Mouse (Mus musculus) ES-E14 (cell line): ENCODE measurements around the gene Dnase2b. TPM values are rescaled to one million over a fixed set of nuclear protein-coding genes. Genes with fewer than 3 reads are reported as not detected.

Source experiments
- DNase-seq: peaks from one replicate; pipeline ENCODE4 v3.0.0-alpha.2; 2013; ENCODE audit warnings: low read depth, low spot score
- H3K27ac ChIP-seq: 2 replicates; pipeline ENCODE4 v1.5.1; 2012; ENCODE audit warnings: low read depth, mild to moderate bottlenecking, low read length, moderate library complexity, mixed read lengths; ENCODE audit not compliant: poor library complexity, insufficient read depth, severe bottlenecking
- H3K36me3 ChIP-seq: 2 replicates; pipeline ENCODE4 v1.6.1; 2012; ENCODE audit warnings: mild to moderate bottlenecking, low read length, moderate library complexity, mixed read lengths; ENCODE audit not compliant: control insufficient read depth, poor library complexity, insufficient read depth, severe bottlenecking
- H3K4me1 ChIP-seq, 2 experiments: fragments of 150-350 bp in 1 of 2; sonication (generic) in 1 of 2; 2 replicates each; pipeline ENCODE4 v1.6.1; 2012; ENCODE audit warnings: low read length in 2 of 2, mild to moderate bottlenecking in 1 of 2, mixed read lengths in 1 of 2; ENCODE audit not compliant: control insufficient read depth in 2 of 2, insufficient read depth in 2 of 2, poor library complexity in 1 of 2
- H3K4me3 ChIP-seq, 2 experiments: fragments of 150-350 bp in 1 of 2; sonication (generic) in 1 of 2; 2 replicates each; pipeline ENCODE4 v1.5.1; 2012; ENCODE audit warnings: low read length in 2 of 2, low read depth in 1 of 2, mild to moderate bottlenecking in 1 of 2, mixed read lengths in 1 of 2; ENCODE audit not compliant: insufficient read depth in 1 of 2, poor library complexity in 1 of 2, severe bottlenecking in 1 of 2
- H3K9ac ChIP-seq: 2 replicates; pipeline ENCODE4 v1.6.1; 2012; ENCODE audit warnings: low read depth, mild to moderate bottlenecking, low read length, mixed read lengths; ENCODE audit not compliant: poor library complexity, insufficient read depth, severe bottlenecking
- H3K9me3 ChIP-seq: fragments of 150-350 bp; sonication (generic); 2 replicates; pipeline ENCODE4 v1.6.1; 2012; ENCODE audit warnings: low read depth, mild to moderate bottlenecking, low read length; ENCODE audit not compliant: control insufficient read depth, insufficient read depth
- CHD2 ChIP-seq: IDR thresholded peaks from 2 replicates; pipeline ENCODE4 v1.6.1; 2014; ENCODE audit warnings: mild to moderate bottlenecking, low read depth, low read length, inconsistent platforms
- HCFC1 ChIP-seq: IDR thresholded peaks from 2 replicates; pipeline ENCODE4 v1.6.1; 2012; ENCODE audit warnings: low read length, inconsistent platforms, borderline replicate concordance; ENCODE audit not compliant: insufficient read depth
- MAFK ChIP-seq: IDR thresholded peaks from 2 replicates; pipeline ENCODE4 v1.6.1; 2014; ENCODE audit warnings: mild to moderate bottlenecking, low read depth, low read length, inconsistent platforms; ENCODE audit not compliant: insufficient read depth
- ZC3H11A ChIP-seq: IDR thresholded peaks from 2 replicates; pipeline ENCODE4 v1.6.1; 2012; ENCODE audit warnings: low read depth, mild to moderate bottlenecking, inconsistent platforms, low read length, borderline replicate concordance
- ZNF384 ChIP-seq: IDR thresholded peaks from 2 replicates; pipeline ENCODE4 v1.6.1; 2012; ENCODE audit warnings: low read depth, low read length, inconsistent platforms
- in situ Hi-C, 2 experiments: fragments of 600-800 bp; cut with MboI; formaldehyde crosslinking; loops; one replicate each; pipeline ENCODE4 v1.15.1; 2025; ENCODE audit warnings: low sequenced_read_pairs in 2 of 2, inconsistent platforms in 1 of 2; ENCODE audit not compliant: unreplicated experiment in 2 of 2
- total RNA-seq: library from RNA; depleted of rRNA; stranded (reverse); fragments of 300-350 nt; gene quantifications from 2 replicates; pipeline ENCODE4 v1.2.3, GENCODE M21; 2012

Gene Dnase2b
- total RNA-seq, 1 experiment: not detected

DNA sequence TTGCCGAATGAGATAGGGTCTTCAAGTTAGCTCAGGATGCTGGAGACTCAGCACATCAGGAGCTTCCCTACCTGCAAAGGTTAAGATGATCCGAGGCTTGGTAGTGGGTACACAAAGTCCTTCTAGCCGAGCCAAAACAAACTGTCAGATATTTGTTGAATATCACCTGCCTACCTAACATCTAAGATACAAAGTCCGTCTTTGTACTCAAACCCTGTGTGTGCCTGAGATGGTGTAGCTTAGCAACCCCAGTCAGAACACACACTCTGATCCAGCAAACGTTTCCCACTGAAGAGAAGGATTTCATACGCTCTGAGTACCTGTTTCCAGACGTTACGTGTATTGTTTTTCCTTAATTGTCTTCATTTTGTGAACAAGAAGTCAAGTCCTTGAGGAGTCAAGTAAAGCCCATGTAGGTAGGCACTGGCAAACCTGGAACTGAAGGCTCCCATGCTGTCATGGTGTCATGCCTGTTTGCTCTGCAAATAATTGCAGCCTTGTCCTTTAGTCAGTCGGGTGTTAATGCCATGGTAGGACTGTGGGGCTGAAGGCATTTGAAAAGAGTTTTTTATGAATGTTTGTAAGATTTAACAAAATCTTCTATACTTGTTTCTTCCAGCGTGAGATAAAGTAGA lies 45.1 kb downstream of the Dnase2b start, which contains the start of gene Uox:
Uox (plus strand) TSS at position 279 of the 635 bp plus-strand sequence.
- no peak within 1 kb of the TSS for H3K9ac ChIP-seq
- TF ChIP-seq HCFC1 (no peak), CHD2 (no peak), MAFK (no peak)
- no peaks in the 10 kb centered on the region for H3K4me1 ChIP-seq
- no peaks in the 10 kb centered on the region for H3K36me3 ChIP-seq
- no peak within 1 kb of the TSS for H3K27ac ChIP-seq
- no peak for DNase-seq
- in situ Hi-C loops: no loop called here
- H3K4me3 ChIP-seq: no peak within 1 kb of the TSS
- H3K9me3 ChIP-seq: no peaks in the 10 kb centered on the region

DNA sequence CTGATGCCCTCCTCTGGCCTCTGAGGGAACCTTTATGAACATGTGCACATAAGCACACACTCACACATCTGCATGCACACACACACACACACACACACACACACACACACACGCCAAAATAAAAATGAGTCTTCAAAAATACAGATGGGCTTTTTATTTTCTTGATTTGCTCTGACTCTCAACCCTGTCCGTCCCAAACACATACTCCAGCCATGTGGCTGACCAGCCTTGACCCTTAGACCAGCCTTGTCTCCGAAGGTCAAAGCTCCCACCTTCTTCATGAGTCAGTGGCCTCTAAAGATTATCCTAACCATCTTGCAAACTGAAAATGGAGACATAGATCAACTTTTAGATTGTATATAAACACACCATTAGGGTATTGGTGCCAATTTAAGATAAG lies 45.8 kb downstream of the Dnase2b start:
- Histone ChIP-seq H3K9ac (no peak overlapping the region), H3K36me3 (no peaks in the 10 kb centered on the region), H3K4me1 (no peaks in the 10 kb centered on the region), H3K4me3 (no peak overlapping the region), H3K27ac (no peak overlapping the region), H3K9me3 (no peaks in the 10 kb centered on the region)
- in situ Hi-C loops: no loop called here
- DNase-seq: no peak
- TF ChIP-seq HCFC1 (no peak), ZNF384 (no peak), ZC3H11A (no peak), MAFK (no peak), CHD2 (no peak)

DNA sequence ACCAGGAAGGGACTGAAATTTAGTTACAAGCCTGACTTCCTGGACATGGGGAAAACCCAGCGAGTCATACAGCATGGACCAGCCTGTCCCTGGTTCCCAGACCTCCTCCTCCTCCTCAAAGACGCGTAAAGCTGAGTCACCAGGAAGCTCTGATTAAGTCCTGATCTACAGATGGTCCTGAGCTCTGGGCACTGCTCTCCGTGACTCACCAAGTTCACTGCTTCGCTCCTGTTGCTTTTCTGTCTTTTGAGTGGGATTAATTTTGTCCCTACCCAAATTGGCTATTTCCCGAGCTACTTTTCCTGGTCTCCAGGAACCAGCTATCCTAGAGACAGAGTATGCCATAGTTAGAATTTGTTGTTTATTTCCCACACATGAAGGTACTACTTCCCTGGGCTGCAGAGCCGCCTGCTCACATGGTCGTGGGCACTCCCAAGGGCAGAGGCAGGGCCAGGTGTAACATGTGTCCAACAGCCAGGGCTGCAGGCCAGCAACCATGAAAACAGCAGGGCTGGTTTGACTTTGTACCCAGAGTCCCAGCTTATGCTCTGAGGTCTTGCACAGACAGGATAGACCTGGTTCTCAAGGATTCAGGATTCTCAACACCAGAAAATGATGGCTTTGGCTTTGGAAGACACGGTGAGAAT lies 47.4 kb downstream of the Dnase2b start:
- Histone ChIP-seq H3K27ac (no peak overlapping the region), H3K9me3 (no peaks in the 10 kb centered on the region), H3K9ac (no peak overlapping the region), H3K4me1 (peaks cover 0 to 2% of the 10 kb centered on the region in 2 experiments; a peak in 2 of 4 replicates), H3K4me3 (no peak overlapping the region), H3K36me3 (no peaks in the 10 kb centered on the region)
- no peak for TF ChIP-seq ZC3H11A
- no peak for TF ChIP-seq MAFK
- TF ChIP-seq HCFC1: no peak
- no peak for TF ChIP-seq ZNF384
- no peak for TF ChIP-seq CHD2
- in situ Hi-C loops: no loop called here
- no peak for DNase-seq

DNA sequence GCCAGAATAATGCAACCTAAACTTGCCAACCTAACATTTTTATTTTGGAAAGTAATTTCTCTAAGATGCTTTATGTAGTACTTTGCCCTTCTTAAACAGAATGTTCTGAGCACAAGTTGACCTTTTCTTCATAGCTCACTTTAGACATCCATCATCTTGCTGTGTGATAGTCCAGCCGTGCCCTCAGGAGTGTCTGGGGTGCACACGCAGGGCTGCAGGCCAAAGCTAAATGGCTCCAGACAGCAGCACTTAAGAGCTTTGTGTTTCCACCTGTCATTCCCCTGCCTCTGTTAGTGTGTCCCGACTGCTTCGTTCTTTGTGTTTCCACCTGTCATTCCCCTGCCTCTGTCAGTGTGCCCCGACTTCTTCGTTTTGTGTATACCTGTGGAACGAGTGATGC lies 48.0 kb downstream of the Dnase2b start:
- Histone ChIP-seq H3K9me3 (no peaks in the 10 kb centered on the region), H3K4me1 (peaks cover 0 to 6% of the 10 kb centered on the region in 2 experiments; a peak in 2 of 4 replicates), H3K4me3 (no peak overlapping the region), H3K9ac (no peak overlapping the region), H3K36me3 (no peaks in the 10 kb centered on the region), H3K27ac (no peak overlapping the region)
- DNase-seq: no peak
- in situ Hi-C loops: no loop called here
- no peak for TF ChIP-seq MAFK
- TF ChIP-seq ZNF384: no peak
- TF ChIP-seq HCFC1: no peak
- no peak for TF ChIP-seq ZC3H11A
- TF ChIP-seq CHD2: no peak
